Mouse (Mus musculus) neural tube, embryonic 10.5 days (tissue): ENCODE results near the gene Ceacam1.
"Not testable (repeated sequence)": the region's sequence is repeated elsewhere in the genome, so short reads cannot be mapped to it uniquely, and the experiment has no call there.

Experiments
- DNase-seq: peaks from one replicate; pipeline ENCODE4 v3.0.0-alpha.2; 2017; ENCODE audit warnings: low spot score; ENCODE audit errors: extremely low spot score

Gene Ceacam1

GRCm38 (mm10) chr7:25439978-25440815, 37.2 kb downstream of the Ceacam1 start:
- DNase-seq, result no peak

GRCm38 (mm10) chr7:25439124-25439822, 38.1 kb downstream of the Ceacam1 start:
- no peak for DNase-seq

GRCm38 (mm10) chr7:25436704-25437103, 40.7 kb downstream of the Ceacam1 start:
- no peak for DNase-seq

GRCm38 (mm10) chr7:25436226-25436625, 41.2 kb downstream of the Ceacam1 start:
- no peak for DNase-seq

- no peak for DNase-seq
Measured at GRCm38 (mm10) chr7:25435546-25435851, 41.9 kb downstream of the Ceacam1 start.

- no peak for DNase-seq
Measured at GRCm38 (mm10) chr7:25434654-25435545, 42.5 kb downstream of the Ceacam1 start.

- DNase-seq, result no peak
Measured at GRCm38 (mm10) chr7:25433781-25434560, 43.4 kb downstream of the Ceacam1 start.

GRCm38 (mm10) chr7:25433007-25433541, 44.3 kb downstream of the Ceacam1 start:
- DNase-seq, result no peak

- no peak for DNase-seq
Measured at GRCm38 (mm10) chr7:25432381-25432780, 45.0 kb downstream of the Ceacam1 start.

- DNase-seq, result no peak
Measured at GRCm38 (mm10) chr7:25429886-25430784, 47.3 kb downstream of the Ceacam1 start.

- DNase-seq, result no peak
Measured at GRCm38 (mm10) chr7:25428321-25428720, 49.1 kb downstream of the Ceacam1 start.

GRCm38 (mm10) chr7:25427144-25427543, 50.3 kb downstream of the Ceacam1 start:
- no peak for DNase-seq

GRCm38 (mm10) chr7:25426380-25426779, 51.0 kb downstream of the Ceacam1 start:
- not testable (repeated sequence) for DNase-seq

GRCm38 (mm10) chr7:25424429-25424828, 53.0 kb downstream of the Ceacam1 start:
- peak; percentile 80 for DNase-seq

- DNase-seq, result no peak
Measured at GRCm38 (mm10) chr7:25422286-25422841, 55.0 kb downstream of the Ceacam1 start.

- no peak for DNase-seq
Measured at GRCm38 (mm10) chr7:25419943-25420342, 57.5 kb downstream of the Ceacam1 start.

- DNase-seq, result no peak
Measured at GRCm38 (mm10) chr7:25419536-25419935, 57.9 kb downstream of the Ceacam1 start.

- DNase-seq, result peak; percentile 40
Measured at GRCm38 (mm10) chr7:25417597-25417996, 59.8 kb downstream of the Ceacam1 start.

- DNase-seq, result no peak
Measured at GRCm38 (mm10) chr7:25412833-25413441, 64.5 kb downstream of the Ceacam1 start, which contains the start of gene Cxcl17. Cxcl17 (minus strand) TSS chr7:25412886.
